Mouse (Mus musculus) cortical plate, adult 2 months (tissue): Measurements from ENCODE around the gene Atl3. TPM values are rescaled to one million over a fixed set of nuclear protein-coding genes. Genes with fewer than 3 reads are reported as not detected.

ENCODE experiments used
- H3K27ac ChIP-seq: fragments of 200-500 bp; 2 replicates; pipeline ENCODE4 v1.5.1; 2012; ENCODE audit warnings: low read length, control low read depth, inconsistent platforms; ENCODE audit not compliant: insufficient read depth
- H3K4me1 ChIP-seq: fragments of 200-500 bp; 2 replicates; pipeline ENCODE4 v1.6.1; 2011; ENCODE audit warnings: low read length; ENCODE audit not compliant: control insufficient read depth, insufficient read depth
- H3K4me3 ChIP-seq: fragments of 200-500 bp; 2 replicates; pipeline ENCODE4 v1.5.1; 2011; ENCODE audit warnings: mild to moderate bottlenecking, low read length, control low read depth; ENCODE audit not compliant: insufficient read depth
- CTCF ChIP-seq: fragments of 200-500 bp; IDR thresholded peaks from 2 replicates; pipeline ENCODE4 v1.5.1; 2011; ENCODE audit warnings: mild to moderate bottlenecking, control low read depth, low read length; ENCODE audit not compliant: insufficient read depth; ENCODE audit errors: extremely low read depth
- POLR2A ChIP-seq: fragments of 200-500 bp; IDR thresholded peaks from 2 replicates; pipeline ENCODE4 v1.6.1; 2011; ENCODE audit warnings: mild to moderate bottlenecking, low read length, control low read depth; ENCODE audit not compliant: insufficient read depth; ENCODE audit errors: extremely low read depth
- polyA plus RNA-seq: library from polyadenylated mRNA; depleted of rRNA; stranded (reverse); fragments of >200 nt; gene quantifications from 2 replicates; pipeline ENCODE4 v1.2.3, GENCODE M21; 2012

Atl3 gene
- polyA plus RNA-seq, 1 experiment, result 19.4 TPM

GRCm38 (mm10) chr19:7554881-7555280 is 61.0 kb downstream of the Atl3 start:
- Histone ChIP-seq H3K27ac (no peak overlapping the region), H3K4me3 (no peak overlapping the region), H3K4me1 (no peaks in the 10 kb centered on the region)
- TF ChIP-seq POLR2A (no peak), CTCF (no peak)

DNA sequence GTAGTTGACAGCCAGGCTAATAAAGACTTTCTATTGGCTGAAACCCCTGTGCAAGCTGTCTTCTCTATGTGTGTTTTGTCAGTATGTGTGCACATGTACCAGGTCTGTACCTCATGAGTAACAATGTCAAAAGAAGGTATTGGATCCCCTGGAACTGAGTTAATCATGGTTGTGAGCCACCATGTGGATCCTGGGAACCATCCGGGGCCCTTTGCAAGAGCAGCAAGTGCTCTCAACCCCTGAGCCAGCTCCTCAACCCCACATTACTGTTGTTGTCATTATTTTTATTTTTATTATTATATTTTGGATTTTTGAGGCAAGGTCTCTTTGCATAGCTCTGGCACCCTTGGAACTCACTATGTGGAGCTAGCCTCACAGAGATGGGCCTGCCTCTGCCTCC is 62.8 kb downstream of the Atl3 start:
- no peak overlapping the region for H3K27ac ChIP-seq
- H3K4me3 ChIP-seq, result no peak overlapping the region
- no peaks in the 10 kb centered on the region for H3K4me1 ChIP-seq
- no peak for TF ChIP-seq CTCF
- TF ChIP-seq POLR2A, result no peak

DNA sequence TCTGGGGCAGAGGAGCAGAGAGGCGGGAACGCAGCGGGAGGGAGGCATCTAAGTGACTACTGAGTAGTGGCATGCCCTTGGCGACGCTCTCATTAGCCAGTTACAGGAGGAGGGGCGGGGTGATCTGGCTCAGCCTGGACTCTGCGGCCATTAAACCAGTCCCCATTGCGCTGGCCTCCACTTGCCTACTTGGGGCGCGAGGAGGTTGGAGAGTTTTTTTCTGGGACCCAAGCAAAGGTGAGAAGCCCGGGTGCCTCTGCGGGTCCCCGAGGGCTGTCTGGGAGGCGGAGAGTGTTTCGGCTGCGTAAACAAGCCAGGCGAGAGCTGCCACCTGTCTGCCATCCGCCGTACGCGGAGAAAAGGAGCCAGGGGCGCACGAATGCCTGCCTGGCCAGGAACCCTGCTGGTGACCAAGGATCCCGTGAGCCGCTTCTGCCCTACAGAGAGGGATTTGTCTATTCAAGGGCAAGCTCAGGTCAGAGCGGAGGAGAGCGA is 63.5 kb downstream of the Atl3 start, which contains the start of gene Pla2g16:
Gene Pla2g16 (plus strand): TSS at position 132 of the 495 bp plus-strand sequence.
- no peak for TF ChIP-seq CTCF
- TF ChIP-seq POLR2A, result 0 out of 2 replicates have a peak, but pooled peaks have one; percentile 36
- Histone ChIP-seq H3K4me1 (no peaks in the 10 kb centered on the region), H3K27ac (peak within 1 kb of the TSS; percentile 49; the same call in 1 of the 2 replicates), H3K4me3 (peak within 1 kb of the TSS; percentile 37)

DNA sequence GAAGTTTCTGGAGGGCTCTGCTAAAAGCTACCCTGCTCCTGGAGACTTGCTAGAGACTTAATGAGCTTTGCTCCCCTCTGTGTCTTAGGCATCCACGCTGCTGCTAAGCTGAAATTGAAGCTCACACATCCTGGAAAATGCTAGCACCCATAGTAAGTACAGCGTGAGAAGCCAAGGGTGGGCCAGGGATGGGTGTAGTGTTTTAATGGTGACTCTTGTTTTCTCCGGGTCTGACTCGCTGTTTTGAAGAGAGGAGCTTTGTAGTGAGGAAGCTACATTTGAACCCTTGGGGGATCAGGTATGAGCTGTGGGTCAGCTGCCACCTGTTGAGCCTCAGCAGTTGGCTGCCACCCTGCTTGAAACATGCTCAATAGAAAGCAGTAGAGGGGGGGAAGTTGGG is 64.0 kb downstream of the Atl3 start:
- peak overlapping the region; percentile 18; the same call in 1 of the 2 replicates for H3K27ac ChIP-seq

GRCm38 (mm10) chr19:7558675-7559074 is 64.8 kb downstream of the Atl3 start:
- Histone ChIP-seq H3K27ac (peak overlapping the region; percentile 49; the same call in 1 of the 2 replicates), H3K4me1 (no peaks in the 10 kb centered on the region), H3K4me3 (peak overlapping the region; percentile 37)
- no peak for TF ChIP-seq CTCF
- TF ChIP-seq POLR2A, result no peak

More for the DNA sequence above, 64.0 kb downstream of the Atl3 start:
- Histone ChIP-seq H3K4me3 (peak overlapping the region; percentile 37), H3K4me1 (no peaks in the 10 kb centered on the region)
- TF ChIP-seq POLR2A, result no peak
- no peak for TF ChIP-seq CTCF

- no peak overlapping the region for H3K4me3 ChIP-seq
- H3K4me1 ChIP-seq, result no peaks in the 10 kb centered on the region
- no peak for TF ChIP-seq CTCF
- TF ChIP-seq POLR2A, result no peak
- H3K27ac ChIP-seq, result no peak overlapping the region
Observed at GRCm38 (mm10) chr19:7559986-7560385, 66.1 kb downstream of the Atl3 start.

DNA sequence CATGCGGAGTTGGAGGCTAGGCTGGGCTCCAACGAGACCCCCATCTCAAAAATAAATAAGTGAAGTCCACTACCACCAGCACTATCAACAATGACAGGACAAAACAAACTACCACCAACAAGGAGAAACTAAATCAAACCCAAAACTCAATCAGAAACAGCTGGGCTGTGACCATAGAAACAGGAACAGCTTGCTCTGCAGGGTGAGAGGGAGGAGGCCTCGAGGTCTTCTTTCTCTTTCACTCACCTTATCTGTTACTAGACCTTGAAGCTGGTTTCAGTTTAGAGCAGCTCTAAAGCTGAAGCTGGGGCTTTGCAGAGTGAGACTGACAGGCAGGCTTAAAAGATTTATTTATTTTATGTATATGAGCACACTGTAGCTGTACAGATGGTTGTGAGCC is 67.6 kb downstream of the Atl3 start:
- H3K4me1 ChIP-seq, result no peaks in the 10 kb centered on the region; the same call in 1 of the 2 replicates
- H3K4me3 ChIP-seq, result no peak overlapping the region
- H3K27ac ChIP-seq, result no peak overlapping the region
- TF ChIP-seq CTCF (no peak), POLR2A (no peak)

DNA sequence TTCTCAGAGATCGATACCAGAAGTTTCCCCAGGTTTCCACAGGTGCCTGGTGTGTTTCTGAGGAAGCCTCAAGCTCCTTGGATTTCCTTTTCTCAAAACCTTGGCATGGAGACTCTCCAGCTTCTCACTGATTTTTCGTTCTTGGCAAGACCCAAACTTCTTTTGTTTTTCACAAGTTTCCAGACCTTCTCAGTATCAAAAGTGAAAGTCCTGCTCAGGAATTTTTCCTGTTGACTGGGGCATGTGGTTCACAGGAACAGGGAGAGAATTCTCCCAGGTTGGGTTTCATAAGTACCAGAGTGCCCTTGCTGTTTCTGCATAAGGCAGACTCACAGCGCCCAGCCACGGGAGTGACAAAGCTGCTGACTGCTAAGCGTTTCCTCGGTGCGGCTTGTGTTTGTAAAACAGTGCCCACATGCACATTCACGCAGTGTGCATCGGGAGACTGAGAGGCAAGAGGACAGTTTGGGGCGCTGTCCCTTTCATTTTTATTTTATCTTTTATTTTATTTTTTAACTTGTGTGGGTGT is 68.8 kb downstream of the Atl3 start:
- no peak overlapping the region for H3K27ac ChIP-seq
- H3K4me3 ChIP-seq, result no peak overlapping the region
- TF ChIP-seq CTCF, result no peak
- H3K4me1 ChIP-seq, result no peaks in the 10 kb centered on the region; the same call in none of the 2 replicates

DNA sequence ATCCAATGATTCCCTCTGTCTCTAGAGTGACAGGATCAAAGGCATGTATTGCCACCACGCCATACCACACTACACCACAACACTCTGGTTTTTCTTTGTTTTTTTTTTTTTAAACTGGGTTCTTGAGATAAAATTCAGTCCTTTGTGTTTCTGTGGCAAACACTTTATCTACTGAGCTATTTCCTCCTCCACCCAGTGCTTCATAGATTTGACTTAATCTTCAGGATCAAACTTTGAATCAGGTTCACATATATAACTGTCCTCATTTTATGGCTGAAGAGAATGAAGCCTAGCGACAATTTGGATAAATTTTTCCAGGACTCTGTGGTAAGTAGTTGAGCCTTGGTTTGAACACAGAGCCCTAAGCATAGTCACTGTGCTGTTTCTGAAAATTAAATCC is 69.8 kb downstream of the Atl3 start:
- peaks cover 4% of the 10 kb centered on the region for H3K4me1 ChIP-seq
- TF ChIP-seq POLR2A, result no peak
- no peak for TF ChIP-seq CTCF

DNA sequence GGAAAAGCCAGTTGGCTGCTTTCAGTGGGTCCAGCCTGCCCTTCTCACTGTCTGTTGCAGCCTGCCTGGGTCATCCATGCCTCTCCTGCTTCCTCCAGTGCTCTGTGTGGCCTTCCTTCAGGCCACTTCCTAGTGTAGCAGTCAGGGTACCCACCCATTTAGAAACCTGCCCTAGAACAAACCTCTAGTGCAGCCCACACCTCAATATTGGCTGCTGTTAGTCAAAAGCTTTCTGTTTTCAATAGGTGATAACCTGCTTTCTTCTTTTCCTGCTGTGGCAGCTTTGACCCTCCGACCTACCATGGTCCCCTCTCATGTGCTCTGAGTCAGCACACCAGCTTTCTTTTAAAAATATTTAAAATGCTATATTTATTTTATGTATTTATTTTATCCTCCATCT is 70.6 kb downstream of the Atl3 start:
- TF ChIP-seq CTCF (no peak), POLR2A (no peak)
- Histone ChIP-seq H3K4me3 (no peak overlapping the region), H3K4me1 (peaks cover 4% of the 10 kb centered on the region), H3K27ac (no peak overlapping the region)

More for the DNA sequence above, 69.8 kb downstream of the Atl3 start:
- Histone ChIP-seq H3K4me3 (no peak overlapping the region), H3K27ac (no peak overlapping the region)

DNA sequence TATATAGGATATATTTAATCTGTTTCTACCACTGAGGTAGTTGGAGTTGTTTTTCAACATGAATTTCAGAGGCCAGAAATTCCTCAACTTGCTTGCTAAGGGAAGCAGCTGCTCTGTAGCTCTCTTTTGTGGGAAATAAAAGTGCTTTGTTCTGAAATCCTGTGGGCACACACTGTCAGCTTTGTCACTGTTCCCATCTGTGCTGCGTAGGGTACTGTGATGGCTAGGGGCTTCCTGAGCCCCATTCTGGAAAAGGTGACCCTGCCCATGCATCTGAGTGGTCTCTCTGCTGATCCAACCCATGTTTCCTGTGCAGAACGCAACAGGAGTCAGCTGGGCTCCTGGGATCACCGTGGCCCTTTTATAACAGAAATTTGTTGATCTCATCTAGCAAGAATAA is 73.0 kb downstream of the Atl3 start:
- H3K27ac ChIP-seq, result peak overlapping the region; percentile 94; the same call in 1 of the 2 replicates
- no peak overlapping the region for H3K4me3 ChIP-seq
- TF ChIP-seq CTCF (no peak), POLR2A (no peak)
- peaks cover 4% of the 10 kb centered on the region for H3K4me1 ChIP-seq
